Mouse (Mus musculus): ENCODE data around the gene Tmsb10. TPM values are rescaled to one million over a fixed set of nuclear protein-coding genes. Genes with fewer than 3 reads are reported as not detected.

Tmsb10 gene
- polyA plus RNA-seq (2016; fragmentation: Nextera tagmentation; extraction: Ambion mirVana) = 1,830 and 2,375 TPM in 2 replicates

- Histone ChIP-seq H3K27ac (peak within 1 kb of the TSS; percentile 98), H3K36me3 (no peaks in the 10 kb centered on the region), H3K27me3 (ENCODE audit: insufficient read depth, poor library complexity, severe bottlenecking) (no peaks in the 10 kb centered on the region), H3K9me3 (no peaks in the 10 kb centered on the region), H3K4me3 (peak within 1 kb of the TSS; percentile 95), H3K4me1 (peaks cover 19% of the 10 kb centered on the region)
- DNase-seq (ENCODE audit: low spot score) = no peak
- WGBS = 1% methylated on average over 19 of the region's 19 CpGs
These were observed at the start of gene Tmsb10 for GRCm38 (mm10) chr6:72958662-72959071. Gene Tmsb10, minus strand, starts transcription at chr6:72958748.

- no peak overlapping the region for H3K4me3 ChIP-seq
- WGBS = 73% methylated on average over 5 of the region's 5 CpGs
These were observed 45.1 kb upstream of the Tmsb10 start for GRCm38 (mm10) chr6:73003601-73004000.

GRCm38 (mm10) chr6:73002391-73002790, 43.8 kb upstream of the Tmsb10 start:
- DNase-seq (ENCODE audit: low spot score) = no peak
- Histone ChIP-seq H3K36me3 (no peaks in the 10 kb centered on the region), H3K9me3 (no peaks in the 10 kb centered on the region), H3K27me3 (ENCODE audit: insufficient read depth, poor library complexity, severe bottlenecking) (no peaks in the 10 kb centered on the region; the same call in 1 of the 2 replicates), H3K4me1 (no peaks in the 10 kb centered on the region), H3K27ac (no peak overlapping the region), H3K4me3 (no peak overlapping the region)
- WGBS = 44% methylated on average over 1 of the region's 1 CpGs

More at GRCm38 (mm10) chr6:73003601-73004000, 45.1 kb upstream of the Tmsb10 start:
- H3K36me3 ChIP-seq = no peaks in the 10 kb centered on the region
- no peaks in the 10 kb centered on the region; the same call in 1 of the 2 replicates for H3K27me3 ChIP-seq (ENCODE audit: insufficient read depth, poor library complexity, severe bottlenecking)
- DNase-seq (ENCODE audit: low spot score) = no peak
- no peaks in the 10 kb centered on the region for H3K9me3 ChIP-seq
- H3K27ac ChIP-seq = no peak overlapping the region
- no peaks in the 10 kb centered on the region for H3K4me1 ChIP-seq

DNA sequence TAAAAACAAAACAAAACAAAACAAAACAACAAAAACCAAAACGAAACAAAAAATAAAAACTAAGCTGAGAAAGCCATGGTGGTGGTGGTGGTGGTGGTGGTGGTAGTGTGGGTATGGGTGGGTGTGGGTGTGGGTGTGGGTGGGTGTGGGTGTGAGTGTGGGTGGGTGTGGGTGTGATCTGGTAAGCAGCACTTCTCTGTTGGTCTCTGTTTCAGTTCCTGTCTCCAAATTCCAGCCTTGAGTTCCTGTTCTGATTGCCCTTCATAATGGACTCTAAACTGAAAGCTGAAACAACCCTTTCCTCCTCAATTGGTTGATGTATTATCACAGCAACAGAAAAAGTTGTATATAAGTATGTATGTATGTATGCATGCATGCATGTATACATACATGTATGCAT, 40.3 kb upstream of the Tmsb10 start:
- no peak for DNase-seq (ENCODE audit: low spot score)
- WGBS = 64% methylated on average over 1 of the region's 1 CpGs
- no peaks in the 10 kb centered on the region for H3K4me1 ChIP-seq

DNA sequence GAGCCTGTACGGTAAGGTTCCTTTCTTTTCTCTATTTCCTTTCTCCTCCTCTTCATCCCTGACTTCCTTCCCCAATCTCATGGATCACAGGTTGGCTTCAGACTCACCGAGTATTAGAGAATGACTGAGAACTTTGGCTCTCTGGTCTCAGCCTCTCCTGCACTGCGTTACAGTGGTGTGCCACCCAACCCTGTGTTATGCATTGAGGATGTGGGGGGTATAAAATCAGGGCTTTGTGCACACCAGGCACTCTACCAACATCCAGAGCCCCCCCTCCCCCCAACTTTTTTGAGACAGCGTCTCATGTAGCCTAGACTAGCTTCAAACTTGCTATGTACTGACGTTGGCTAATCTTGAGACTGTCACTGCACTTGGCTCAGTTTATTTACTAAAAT, 35.1 kb upstream of the Tmsb10 start:
- 72% methylated on average over 5 of the region's 5 CpGs for WGBS

More for the DNA sequence above, 40.3 kb upstream of the Tmsb10 start:
- H3K36me3 ChIP-seq = no peaks in the 10 kb centered on the region
- H3K27ac ChIP-seq = no peak overlapping the region
- no peaks in the 10 kb centered on the region; the same call in 1 of the 2 replicates for H3K27me3 ChIP-seq (ENCODE audit: insufficient read depth, poor library complexity, severe bottlenecking)
- H3K9me3 ChIP-seq = no peaks in the 10 kb centered on the region
- H3K4me3 ChIP-seq = no peak overlapping the region

DNA sequence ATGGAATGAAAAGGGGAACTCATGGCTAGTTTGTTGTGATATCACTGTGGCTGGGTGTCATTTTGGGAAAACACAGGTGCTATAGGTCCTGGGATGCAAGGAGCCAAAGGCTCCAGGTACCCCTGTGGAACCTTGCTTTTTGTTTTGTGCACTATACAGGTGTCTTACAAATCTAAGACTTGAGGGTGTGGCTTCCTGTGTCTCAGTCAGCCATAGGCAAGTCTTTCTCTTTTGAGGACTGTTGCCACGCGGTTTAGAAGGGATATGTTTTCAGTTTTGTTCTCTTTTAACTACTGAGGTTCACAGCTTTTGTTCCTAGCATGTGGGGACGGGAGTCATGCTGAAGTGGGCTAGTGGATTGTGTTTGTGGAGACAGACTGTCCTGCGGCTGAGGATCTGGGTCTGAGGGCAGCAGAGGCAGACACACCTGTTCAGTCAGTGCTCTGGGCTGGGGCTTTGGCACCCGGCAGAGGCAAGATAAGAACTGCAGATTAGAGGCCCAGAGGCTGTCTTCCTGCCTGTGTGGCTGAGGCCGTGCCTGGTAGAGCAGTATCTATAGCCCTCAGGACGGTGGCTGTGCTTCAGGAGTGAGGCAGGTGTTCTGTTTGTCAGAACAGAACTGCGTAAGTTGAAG, 34.6 kb upstream of the Tmsb10 start:
- Histone ChIP-seq H3K4me3 (no peak overlapping the region), H3K4me1 (peaks cover 8% of the 10 kb centered on the region; the same call in 1 of the 2 replicates), H3K27ac (no peak overlapping the region), H3K36me3 (no peaks in the 10 kb centered on the region), H3K9me3 (no peaks in the 10 kb centered on the region), H3K27me3 (ENCODE audit: insufficient read depth, poor library complexity, severe bottlenecking) (no peaks in the 10 kb centered on the region)
- WGBS = 56% methylated on average over 8 of the region's 8 CpGs
- DNase-seq (ENCODE audit: low spot score) = no peak

More for the DNA sequence above, 35.1 kb upstream of the Tmsb10 start:
- Histone ChIP-seq H3K27me3 (ENCODE audit: insufficient read depth, poor library complexity, severe bottlenecking) (no peaks in the 10 kb centered on the region), H3K4me3 (no peak overlapping the region), H3K36me3 (no peaks in the 10 kb centered on the region), H3K9me3 (no peaks in the 10 kb centered on the region), H3K4me1 (peaks cover 6% of the 10 kb centered on the region; the same call in 1 of the 2 replicates), H3K27ac (no peak overlapping the region)
- no peak for DNase-seq (ENCODE audit: low spot score)

- H3K9me3 ChIP-seq = no peaks in the 10 kb centered on the region
- DNase-seq (ENCODE audit: low spot score) = no peak
- no peaks in the 10 kb centered on the region for H3K27me3 ChIP-seq (ENCODE audit: insufficient read depth, poor library complexity, severe bottlenecking)
- peaks cover 8% of the 10 kb centered on the region; the same call in 1 of the 2 replicates for H3K4me1 ChIP-seq
- 88% methylated on average over 5 of the region's 5 CpGs for WGBS
- H3K36me3 ChIP-seq = no peaks in the 10 kb centered on the region
- H3K27ac ChIP-seq = no peak overlapping the region
- H3K4me3 ChIP-seq = no peak overlapping the region
These were observed 31.7 kb upstream of the Tmsb10 start for GRCm38 (mm10) chr6:72990206-72990605.

DNA sequence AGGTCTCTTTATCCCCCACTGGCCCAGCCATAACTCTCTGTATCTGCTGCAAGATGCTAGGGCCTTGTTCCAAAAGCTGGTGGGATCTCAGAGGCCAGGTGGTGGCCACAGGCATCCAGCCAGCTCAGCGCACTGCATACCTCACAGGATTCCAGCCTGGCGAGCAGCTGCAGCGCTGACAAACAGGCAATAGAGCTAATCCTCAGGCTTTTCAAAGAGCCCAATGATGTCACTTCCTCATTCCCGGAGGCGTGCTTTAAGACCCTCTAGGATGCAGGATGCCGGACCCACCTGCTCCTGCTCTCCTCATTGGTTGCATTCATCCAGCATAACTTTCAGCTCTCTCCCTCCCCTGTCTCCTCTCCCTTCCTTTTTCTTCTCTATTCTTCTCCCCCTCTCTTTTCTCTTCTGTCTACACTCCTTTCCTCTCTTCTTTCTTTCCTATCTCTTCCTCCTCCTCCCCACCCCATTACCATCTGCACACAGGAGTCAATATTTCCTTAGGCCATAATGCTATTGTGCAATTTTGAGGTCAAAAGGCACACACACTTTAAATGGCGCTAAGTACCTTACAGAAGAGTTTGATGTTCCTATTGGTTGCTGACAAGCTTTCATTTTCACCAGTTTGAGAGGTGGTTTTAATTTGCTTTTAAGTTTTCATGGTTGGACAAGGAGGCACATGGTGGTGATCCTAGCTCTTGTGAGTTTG, 30.6 kb upstream of the Tmsb10 start:
- DNase-seq (ENCODE audit: low spot score) = no peak
- no peaks in the 10 kb centered on the region for H3K9me3 ChIP-seq
- WGBS = 31% methylated on average over 7 of the region's 7 CpGs
- H3K4me1 ChIP-seq = peaks cover 8% of the 10 kb centered on the region; the same call in 1 of the 2 replicates
- no peaks in the 10 kb centered on the region for H3K36me3 ChIP-seq
- no peaks in the 10 kb centered on the region for H3K27me3 ChIP-seq (ENCODE audit: insufficient read depth, poor library complexity, severe bottlenecking)
- no peak overlapping the region for H3K4me3 ChIP-seq
- H3K27ac ChIP-seq = no peak overlapping the region

DNA sequence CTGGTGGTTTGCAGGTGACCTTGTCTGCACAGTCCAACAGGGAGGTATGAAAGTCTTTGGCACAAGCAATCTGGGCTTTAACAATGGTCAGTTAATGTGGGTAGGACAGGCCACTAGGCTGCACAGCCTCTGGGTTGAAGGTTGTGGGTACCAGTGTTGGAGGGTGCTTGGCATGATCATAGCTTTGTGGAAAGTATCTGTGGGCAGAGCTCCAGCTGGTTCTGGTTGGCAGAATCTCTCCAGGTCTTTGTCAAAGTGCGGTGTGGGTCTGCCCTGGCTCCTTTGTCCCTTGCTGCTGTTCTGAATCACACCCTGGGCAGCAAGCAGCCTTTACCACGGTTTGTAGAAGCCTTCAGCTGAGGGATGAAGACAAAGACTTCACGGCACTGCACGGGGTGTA, 24.0 kb upstream of the Tmsb10 start:
- 74% methylated on average over 4 of the region's 4 CpGs for WGBS

GRCm38 (mm10) chr6:72981851-72982250, 23.3 kb upstream of the Tmsb10 start:
- no peak overlapping the region for H3K27ac ChIP-seq
- no peak overlapping the region for H3K4me3 ChIP-seq
- H3K27me3 ChIP-seq (ENCODE audit: insufficient read depth, poor library complexity, severe bottlenecking) = no peaks in the 10 kb centered on the region
- WGBS = 65% methylated on average over 6 of the region's 6 CpGs
- H3K9me3 ChIP-seq = no peaks in the 10 kb centered on the region
- H3K36me3 ChIP-seq = no peaks in the 10 kb centered on the region
- DNase-seq (ENCODE audit: low spot score) = no peak
- H3K4me1 ChIP-seq = peaks cover 10% of the 10 kb centered on the region; the same call in 1 of the 2 replicates

More for the DNA sequence above, 24.0 kb upstream of the Tmsb10 start:
- H3K9me3 ChIP-seq = no peaks in the 10 kb centered on the region
- H3K4me1 ChIP-seq = peaks cover 10% of the 10 kb centered on the region; the same call in 1 of the 2 replicates
- no peak overlapping the region for H3K4me3 ChIP-seq
- H3K27me3 ChIP-seq (ENCODE audit: insufficient read depth, poor library complexity, severe bottlenecking) = no peaks in the 10 kb centered on the region
- no peak overlapping the region for H3K27ac ChIP-seq
- DNase-seq (ENCODE audit: low spot score) = no peak
- no peaks in the 10 kb centered on the region for H3K36me3 ChIP-seq

DNA sequence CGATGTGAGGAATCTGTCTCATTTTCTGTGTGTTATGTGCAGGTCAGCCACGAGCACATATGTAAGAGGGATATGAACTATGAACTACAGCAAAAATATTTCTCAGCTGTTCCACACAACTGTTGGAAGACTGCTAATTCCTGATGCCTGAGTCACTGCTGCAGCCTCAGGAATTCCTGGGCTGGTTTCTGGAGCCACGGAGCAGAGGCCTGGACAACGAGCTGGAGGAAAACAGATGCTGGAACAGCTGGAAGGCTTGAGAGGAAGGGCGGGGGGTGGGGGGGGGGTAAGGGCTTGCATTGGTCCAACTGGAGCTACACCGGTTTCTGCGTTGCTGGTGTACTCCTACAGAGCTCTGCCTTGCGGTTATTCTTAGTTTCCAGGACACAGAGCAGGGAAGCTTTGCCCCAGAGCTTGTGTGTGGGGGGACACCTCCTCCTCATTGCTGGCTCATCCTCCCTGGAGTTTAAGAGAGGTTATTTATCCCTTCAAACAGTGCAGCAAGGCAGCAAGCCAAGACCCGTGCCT, 22.6 kb upstream of the Tmsb10 start:
- H3K27ac ChIP-seq = peak overlapping the region; percentile 17; the same call in 1 of the 2 replicates
- DNase-seq (ENCODE audit: low spot score) = peak; percentile 91
- H3K9me3 ChIP-seq = no peaks in the 10 kb centered on the region
- H3K4me1 ChIP-seq = peaks cover 10% of the 10 kb centered on the region; the same call in 1 of the 2 replicates
- no peaks in the 10 kb centered on the region for H3K27me3 ChIP-seq (ENCODE audit: insufficient read depth, poor library complexity, severe bottlenecking)
- H3K4me3 ChIP-seq = no peak overlapping the region
- no peaks in the 10 kb centered on the region for H3K36me3 ChIP-seq
- WGBS = 23% methylated on average over 9 of the region's 9 CpGs

DNA sequence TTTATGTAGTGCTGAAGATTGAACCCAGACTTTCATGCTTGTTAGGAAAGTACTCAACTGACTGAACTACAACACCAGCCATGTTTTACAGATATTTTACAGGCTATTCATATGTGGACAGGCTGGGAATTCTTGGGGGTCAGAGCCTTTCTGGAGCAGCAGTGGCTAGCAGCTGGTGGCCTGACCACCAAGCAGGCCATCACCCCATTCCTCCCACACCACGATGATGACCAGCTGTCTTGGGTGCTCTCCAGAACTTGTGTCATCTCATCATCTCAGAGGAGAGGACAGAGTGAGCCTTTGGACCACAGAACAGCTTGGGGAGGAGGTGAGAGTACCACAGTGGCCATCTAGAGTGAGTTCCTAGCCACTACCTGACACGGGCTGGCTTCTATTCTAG, 18.3 kb upstream of the Tmsb10 start:
- WGBS = 69% methylated on average over 2 of the region's 2 CpGs
- Histone ChIP-seq H3K36me3 (no peaks in the 10 kb centered on the region), H3K27ac (no peak overlapping the region), H3K27me3 (ENCODE audit: insufficient read depth, poor library complexity, severe bottlenecking) (no peaks in the 10 kb centered on the region), H3K9me3 (no peaks in the 10 kb centered on the region), H3K4me3 (no peak overlapping the region), H3K4me1 (peaks cover 10% of the 10 kb centered on the region; the same call in 1 of the 2 replicates)
- no peak for DNase-seq (ENCODE audit: low spot score)

DNA sequence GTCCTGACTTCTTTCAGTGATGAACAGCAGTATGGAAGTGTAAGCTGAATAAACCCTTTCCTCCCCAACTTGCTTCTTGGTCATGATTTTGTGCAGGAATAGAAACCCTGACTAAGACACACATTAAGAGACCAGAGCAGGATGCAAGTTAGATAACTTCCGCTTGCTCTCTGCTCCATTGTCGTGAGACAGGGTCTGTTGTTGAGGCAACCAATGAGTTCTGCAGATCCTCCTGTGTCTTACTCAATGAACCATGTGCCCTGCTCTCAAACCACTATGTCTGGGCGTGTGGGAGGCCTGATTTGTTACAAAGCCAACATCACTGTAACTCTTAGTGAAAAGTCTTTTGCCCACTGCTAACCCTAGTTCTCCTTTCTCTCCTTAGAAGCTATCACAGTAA, 12.5 kb upstream of the Tmsb10 start:
- WGBS = 66% methylated on average over 3 of the region's 3 CpGs
- Histone ChIP-seq H3K4me1 (no peaks in the 10 kb centered on the region), H3K27me3 (ENCODE audit: insufficient read depth, poor library complexity, severe bottlenecking) (no peaks in the 10 kb centered on the region), H3K9me3 (no peaks in the 10 kb centered on the region), H3K27ac (no peak overlapping the region), H3K4me3 (no peak overlapping the region), H3K36me3 (no peaks in the 10 kb centered on the region)
- DNase-seq (ENCODE audit: low spot score) = no peak
